Mouse (Mus musculus) cerebellum, postnatal 14 days (tissue): Measurements from ENCODE around the gene Mcts1.

Source experiments
- DNase-seq, 2 experiments: peaks; one replicate each; pipeline ENCODE4 v3.0.0; 2021; ENCODE audit warnings: mixed read lengths in 2 of 2

Mcts1 gene

GRCm38 (mm10) chrX:38600177-38600994 is at the start of gene Mcts1:
Gene Mcts1 (plus strand): TSS chrX:38600578.
- peak; percentile 77 to 80 for DNase-seq

GRCm38 (mm10) chrX:38553255-38553654 is 47.1 kb upstream of the Mcts1 start:
- DNase-seq: no peak

- DNase-seq: peak; percentile 22 to 34
These were observed 36.3 kb upstream of the Mcts1 start for GRCm38 (mm10) chrX:38563941-38564541.

GRCm38 (mm10) chrX:38564542-38565175 is 35.7 kb upstream of the Mcts1 start:
- DNase-seq: peak; percentile 89 to 91

- no peak for DNase-seq
These were observed 35.2 kb upstream of the Mcts1 start for GRCm38 (mm10) chrX:38565176-38565542.

GRCm38 (mm10) chrX:38566521-38567205 is 33.7 kb upstream of the Mcts1 start:
- no peak for DNase-seq

GRCm38 (mm10) chrX:38576078-38576477 is 24.3 kb upstream of the Mcts1 start, which contains the start of gene Cul4b:
Gene Cul4b (minus strand): TSS chrX:38576196.
- DNase-seq: no peak

- no peak for DNase-seq
These were observed 19.2 kb upstream of the Mcts1 start for GRCm38 (mm10) chrX:38581140-38581539.

GRCm38 (mm10) chrX:38583261-38583660 is 17.1 kb upstream of the Mcts1 start:
- no peak for DNase-seq

- DNase-seq: no peak
These were observed 10.6 kb upstream of the Mcts1 start for GRCm38 (mm10) chrX:38589827-38590226.

GRCm38 (mm10) chrX:38591749-38592148 is 8.6 kb upstream of the Mcts1 start:
- no peak for DNase-seq

GRCm38 (mm10) chrX:38593180-38593889 is 7.0 kb upstream of the Mcts1 start:
- DNase-seq: peak in 1 of 2 experiments; percentile 6

- DNase-seq: peak; percentile 31 to 40
These were observed 604 bp downstream of the Mcts1 start for GRCm38 (mm10) chrX:38600995-38601369.

- peak; percentile 90 to 93 for DNase-seq
These were observed 34.6 kb downstream of the Mcts1 start, which contains the start of gene C1galt1c1 for GRCm38 (mm10) chrX:38634801-38635637. Gene C1galt1c1 (minus strand): TSS chrX:38635087.

GRCm38 (mm10) chrX:38635638-38635931 is 35.2 kb downstream of the Mcts1 start:
- no peak for DNase-seq

- no peak for DNase-seq
These were observed 41.1 kb downstream of the Mcts1 start for GRCm38 (mm10) chrX:38641435-38641834.

GRCm38 (mm10) chrX:38642183-38642582 is 41.8 kb downstream of the Mcts1 start:
- no peak for DNase-seq

- DNase-seq: no peak
These were observed 50.1 kb downstream of the Mcts1 start for GRCm38 (mm10) chrX:38650404-38651039.

- DNase-seq: no peak
These were observed 50.8 kb downstream of the Mcts1 start for GRCm38 (mm10) chrX:38651167-38651566.

- DNase-seq: peak in 1 of 2 experiments; percentile 10
These were observed 52.8 kb downstream of the Mcts1 start for GRCm38 (mm10) chrX:38653181-38653580.

GRCm38 (mm10) chrX:38654681-38655080 is 54.3 kb downstream of the Mcts1 start:
- DNase-seq: peak in 1 of 2 experiments; percentile 14
